Mouse (Mus musculus): ENCODE data around the gene Cog6. TPM values are rescaled to one million over a fixed set of nuclear protein-coding genes. Genes with fewer than 3 reads are reported as not detected.

The Cog6 gene
- total RNA-seq, 2 experiments from 2014 or later: 42.1 to 45.1 TPM

DNA sequence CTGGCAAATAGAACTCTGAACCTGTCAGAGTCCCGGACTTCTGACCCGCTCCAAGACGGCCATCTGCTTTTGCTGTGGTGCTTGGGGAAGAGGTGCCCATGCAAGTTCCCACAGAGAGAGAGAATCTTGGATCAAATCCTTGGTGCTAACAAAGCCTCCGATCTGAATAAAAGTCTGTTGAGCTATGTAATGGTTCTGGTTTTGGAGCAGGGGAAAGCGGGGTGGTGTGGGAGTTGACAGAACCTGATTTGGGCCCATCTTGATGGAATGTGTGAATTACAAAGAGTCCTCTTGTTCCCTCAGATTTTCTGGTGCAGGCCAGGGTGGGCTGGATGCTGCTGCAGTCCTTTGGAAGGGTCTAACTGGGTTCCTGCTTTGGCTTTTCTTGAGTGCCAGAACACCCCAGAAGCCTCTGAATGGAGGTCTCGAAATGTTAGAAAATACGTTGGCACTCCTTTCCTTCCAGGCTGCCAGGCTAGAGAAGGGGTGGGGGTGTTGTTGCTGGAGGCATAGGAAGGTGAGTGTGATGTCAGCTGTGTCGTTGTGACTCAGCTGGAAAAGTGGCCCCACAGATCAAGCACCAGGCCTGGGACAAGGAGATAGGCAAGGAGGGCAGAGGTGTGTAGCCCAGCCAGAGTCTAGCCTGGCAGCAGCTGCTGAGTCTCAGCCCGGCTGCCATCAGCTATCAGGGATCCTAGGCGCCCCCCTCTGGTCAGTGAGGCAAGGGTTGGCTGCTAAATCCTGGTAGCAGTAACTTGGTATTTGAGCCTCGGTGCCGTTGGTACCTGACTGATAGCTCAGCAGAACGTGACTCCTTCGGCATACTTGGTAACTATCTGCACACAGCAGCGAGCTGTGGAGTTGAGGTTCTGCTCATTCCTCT lies 42.1 kb downstream of the Cog6 start:
- peak overlapping the region; percentile 35; the same call in 1 of the 2 replicates for H3K27ac ChIP-seq
- DNase-seq: peak; percentile 90
- intact Hi-C loops (cut with DNase I): loop anchor here (2.0 to 10.0 kb wide), 2 partner anchors 130 to 714 kb away; no protein-coding TSS in a partner anchor
- H3K4me3 ChIP-seq: no peak overlapping the region
- TF ChIP-seq CTCF (IDR thresholded peaks at IDR 0.05): peak; percentile 85

DNA sequence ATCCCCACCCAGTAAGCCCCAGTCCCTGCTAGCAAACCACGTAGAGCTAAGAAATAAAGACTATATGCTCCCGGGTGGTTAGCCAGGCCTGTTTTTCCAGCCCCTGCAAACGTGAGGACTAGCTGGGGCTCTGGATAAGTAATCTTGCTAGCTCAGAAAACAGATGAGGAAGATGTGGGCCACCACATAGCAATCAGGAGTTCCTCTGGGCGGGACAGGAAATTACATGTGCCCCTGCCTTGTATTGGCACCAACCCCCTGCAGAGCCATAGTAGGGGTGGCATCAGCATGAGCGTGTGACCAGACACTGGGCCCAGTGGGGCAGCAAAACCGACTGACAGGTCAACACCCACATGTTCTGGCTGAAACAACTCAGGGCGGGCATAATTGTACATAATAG lies 44.1 kb downstream of the Cog6 start:
- no peak for DNase-seq
- no peak overlapping the region for H3K27ac ChIP-seq
- no peak for TF ChIP-seq CTCF (IDR thresholded peaks at IDR 0.05)
- intact Hi-C loops (cut with DNase I): loop anchor here (10.0 kb wide), 1 partner anchor 128 kb away; no protein-coding TSS in a partner anchor
- H3K4me3 ChIP-seq: no peak overlapping the region

DNA sequence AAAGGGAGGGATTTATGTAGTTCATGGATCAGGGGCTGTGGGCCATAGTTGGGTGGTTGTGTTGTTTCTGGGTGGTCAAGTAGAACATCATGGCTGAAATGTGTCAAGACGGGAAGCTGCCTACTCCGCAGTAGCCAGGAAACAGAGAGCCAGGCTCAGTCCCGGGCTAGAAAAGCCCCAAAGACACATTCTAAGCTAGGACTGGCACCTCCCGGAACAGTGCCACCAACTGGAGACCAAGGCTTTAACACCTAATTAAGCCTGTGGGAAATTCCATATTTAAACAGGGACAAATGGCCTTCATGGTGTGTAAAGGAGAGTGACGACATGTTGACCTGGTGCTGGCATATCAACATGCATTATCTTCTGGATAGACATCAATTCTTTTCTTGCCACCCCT lies 50.0 kb downstream of the Cog6 start:
- H3K4me3 ChIP-seq: no peak overlapping the region
- H3K27ac ChIP-seq: no peak overlapping the region
- TF ChIP-seq CTCF (IDR thresholded peaks at IDR 0.05): peak; percentile 16; the same call in 1 of the 2 replicates
- intact Hi-C loops (cut with DNase I): loop anchor here (5.0 to 10.0 kb wide), 2 partner anchors 35 to 192 kb away; no protein-coding TSS in a partner anchor
- no peak for DNase-seq

DNA sequence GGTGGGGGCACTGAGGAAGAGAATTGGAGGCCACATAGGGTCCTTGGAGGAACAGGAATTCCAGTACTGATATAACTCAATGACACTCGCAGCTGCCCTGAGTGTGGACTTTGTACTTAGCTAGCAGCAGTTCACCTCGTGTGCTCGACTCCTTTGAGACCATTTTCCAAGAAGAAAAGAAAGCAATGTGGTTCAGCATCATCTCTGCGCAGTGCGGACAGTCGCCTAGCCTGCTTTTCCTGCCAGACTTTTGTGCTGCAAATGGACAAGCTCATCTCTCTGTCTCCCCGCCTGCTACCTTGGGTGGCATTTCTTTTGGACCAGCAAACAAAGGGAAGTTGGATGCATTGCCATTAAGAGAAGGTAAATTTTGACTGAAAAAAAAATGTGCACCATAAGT lies 52.8 kb downstream of the Cog6 start:
- Histone ChIP-seq H3K27ac (no peak overlapping the region), H3K4me3 (no peak overlapping the region)
- intact Hi-C loops (cut with DNase I): loop anchor here (10.0 kb wide), 1 partner anchor 189 kb away; no protein-coding TSS in a partner anchor
- TF ChIP-seq CTCF (IDR thresholded peaks at IDR 0.05): no peak
- DNase-seq: no peak

DNA sequence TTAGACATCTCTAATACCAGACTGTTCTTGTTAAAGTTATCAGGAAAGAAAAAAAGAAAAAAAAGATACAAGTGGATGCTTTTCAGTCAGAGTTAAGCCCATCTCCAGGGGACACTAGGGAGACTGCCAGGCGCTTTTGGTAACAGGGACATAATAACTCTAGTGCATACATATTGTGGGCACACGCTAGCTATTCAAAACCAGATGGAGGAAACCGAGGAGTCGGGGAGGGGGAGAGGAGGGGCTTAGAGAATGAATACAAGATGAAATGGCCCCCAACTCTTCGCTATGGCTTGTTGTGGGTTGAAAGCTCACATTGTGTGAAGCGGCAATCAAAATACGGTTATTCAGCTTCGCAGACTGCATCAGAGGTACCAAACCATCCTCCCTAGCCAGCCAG lies 53.6 kb downstream of the Cog6 start:
- intact Hi-C loops (cut with DNase I): loop anchor here (10.0 kb wide), 1 partner anchor 189 kb away; no protein-coding TSS in a partner anchor
- no peak for DNase-seq

DNA sequence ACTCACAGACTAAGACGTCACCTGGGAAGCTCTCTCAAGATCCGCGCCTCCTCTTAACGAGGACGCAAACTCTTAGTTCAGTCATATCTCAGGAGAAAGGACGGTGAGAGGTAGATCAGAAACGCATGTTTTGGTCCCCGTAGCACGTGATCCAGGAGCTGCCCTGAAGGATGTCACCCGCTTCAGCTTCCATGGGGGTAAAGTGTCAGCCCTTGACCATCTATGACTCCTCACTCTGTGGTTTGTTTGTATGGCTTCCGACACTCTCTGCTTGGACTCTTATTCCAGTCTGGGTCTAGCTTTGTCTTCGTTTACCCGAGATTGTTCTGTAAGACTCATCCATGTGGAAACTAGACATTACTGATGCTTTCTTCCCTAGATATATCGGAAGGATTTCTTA lies 54.6 kb downstream of the Cog6 start:
- no peak for TF ChIP-seq CTCF (IDR thresholded peaks at IDR 0.05)
- intact Hi-C loops (cut with DNase I): loop anchor here (10.0 kb wide), 1 partner anchor 188 kb away; no protein-coding TSS in a partner anchor

More for the DNA sequence above, 53.6 kb downstream of the Cog6 start:
- no peak overlapping the region for H3K27ac ChIP-seq
- no peak for TF ChIP-seq CTCF (IDR thresholded peaks at IDR 0.05)
- H3K4me3 ChIP-seq: no peak overlapping the region

DNA sequence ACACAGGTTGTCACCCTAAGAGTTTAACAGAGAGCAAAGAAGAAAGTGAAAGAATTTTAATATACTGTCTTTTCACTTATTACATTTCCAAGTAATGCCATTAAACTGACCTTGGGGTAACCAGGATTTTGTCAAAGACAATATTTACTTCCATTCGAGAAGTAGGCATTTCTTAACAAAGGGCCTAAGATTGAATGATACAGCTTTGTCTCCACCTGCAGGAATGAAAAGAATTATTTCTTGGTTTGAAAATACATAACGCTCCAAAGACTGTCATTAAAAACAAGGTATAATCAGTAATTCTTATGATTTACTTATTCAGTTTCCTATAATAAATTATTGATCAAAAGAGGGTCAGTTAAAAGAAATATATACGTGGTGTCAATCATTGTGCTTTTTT lies 55.4 kb downstream of the Cog6 start:
- DNase-seq: no peak
- Histone ChIP-seq H3K4me3 (no peak overlapping the region), H3K27ac (no peak overlapping the region)
- intact Hi-C loops (cut with DNase I): loop anchor here (10.0 kb wide), 1 partner anchor 187 kb away; no protein-coding TSS in a partner anchor
- no peak; the same call in 1 of the 2 replicates for TF ChIP-seq CTCF (IDR thresholded peaks at IDR 0.05)

More for the DNA sequence above, 54.6 kb downstream of the Cog6 start:
- H3K27ac ChIP-seq: no peak overlapping the region
- DNase-seq: no peak
- H3K4me3 ChIP-seq: no peak overlapping the region

DNA sequence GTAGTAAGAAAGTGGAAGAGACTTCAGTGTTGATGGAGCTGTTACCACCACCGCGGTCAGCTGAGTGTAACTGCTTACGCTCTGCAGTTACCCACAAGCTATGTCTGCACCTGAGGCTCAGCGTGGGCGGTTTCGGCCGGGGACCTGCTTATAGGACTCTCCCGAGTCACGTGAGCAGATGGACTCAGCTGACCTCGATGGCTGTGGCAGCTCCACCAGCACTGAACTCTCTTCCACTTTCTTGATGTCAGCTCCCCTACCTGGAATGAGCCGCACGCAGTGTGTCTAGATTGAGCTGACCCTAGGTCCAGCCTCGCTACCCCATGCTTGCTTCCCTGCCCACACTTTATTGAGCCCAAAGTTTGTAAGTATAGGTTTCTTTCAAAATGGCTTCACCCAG lies 56.1 kb downstream of the Cog6 start:
- no peak overlapping the region for H3K27ac ChIP-seq
- no peak for TF ChIP-seq CTCF (IDR thresholded peaks at IDR 0.05)
- no peak for DNase-seq
- intact Hi-C loops (cut with DNase I): loop anchor here (10.0 kb wide), 1 partner anchor 186 kb away; no protein-coding TSS in a partner anchor
- no peak overlapping the region for H3K4me3 ChIP-seq

DNA sequence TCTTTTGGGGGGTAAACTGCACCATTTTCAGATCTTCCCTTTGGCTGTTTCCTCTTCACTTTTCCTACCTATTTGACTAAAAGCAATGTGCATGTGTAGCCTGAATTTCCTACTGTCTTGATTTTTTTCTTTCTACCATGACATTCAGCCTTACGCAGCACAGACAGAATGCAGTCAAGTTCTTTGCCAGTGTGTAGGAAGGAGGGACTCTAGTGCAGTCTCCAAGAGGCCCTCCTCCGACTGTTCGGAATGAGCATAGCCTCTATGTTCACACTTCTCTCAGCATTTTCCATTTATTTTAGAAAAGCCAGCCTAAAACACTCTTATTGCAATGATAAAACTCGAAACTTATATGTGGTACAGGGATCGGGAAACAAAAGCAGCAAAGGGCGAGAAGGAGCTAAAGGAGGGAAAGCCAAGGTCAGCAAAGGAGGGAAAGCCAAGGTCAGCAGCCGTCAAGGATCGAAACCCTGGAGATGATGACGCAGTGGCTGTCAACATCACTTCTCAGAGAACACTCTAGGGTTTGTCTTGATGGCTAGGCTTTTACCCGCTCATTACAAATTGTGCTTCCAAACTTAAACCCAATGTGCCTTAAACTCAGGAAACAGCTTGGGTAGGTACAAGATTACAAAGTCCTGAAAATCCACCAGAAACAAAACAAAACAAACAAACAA lies 58.5 kb downstream of the Cog6 start:
- TF ChIP-seq CTCF (IDR thresholded peaks at IDR 0.05): no peak
- no peak overlapping the region for H3K27ac ChIP-seq
- no peak for DNase-seq
- intact Hi-C loops (cut with DNase I): no loop called here
- H3K4me3 ChIP-seq: no peak overlapping the region

DNA sequence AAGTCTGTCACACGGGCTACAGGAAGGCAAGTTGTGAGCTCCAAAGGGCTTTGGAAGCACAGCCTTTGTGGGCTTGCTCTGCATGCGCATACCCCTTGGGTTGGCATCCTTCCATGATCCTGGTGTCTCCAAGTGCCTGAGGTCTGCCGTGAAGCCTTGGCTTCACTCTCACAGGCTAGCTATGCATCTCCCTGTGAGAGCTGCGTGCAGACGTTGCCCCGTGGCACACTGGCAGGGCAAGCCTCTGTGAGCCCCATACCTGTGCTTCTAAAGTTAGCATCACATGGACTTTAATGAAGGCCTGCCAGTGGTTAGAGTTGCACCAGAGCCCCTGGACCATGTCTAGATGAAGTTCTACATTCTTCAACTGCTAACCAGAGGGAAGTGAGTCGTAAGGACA lies 59.2 kb downstream of the Cog6 start:
- TF ChIP-seq CTCF (IDR thresholded peaks at IDR 0.05): no peak
- intact Hi-C loops (cut with DNase I): no loop called here
- no peak for DNase-seq
- no peak overlapping the region for H3K27ac ChIP-seq
- no peak overlapping the region for H3K4me3 ChIP-seq

DNA sequence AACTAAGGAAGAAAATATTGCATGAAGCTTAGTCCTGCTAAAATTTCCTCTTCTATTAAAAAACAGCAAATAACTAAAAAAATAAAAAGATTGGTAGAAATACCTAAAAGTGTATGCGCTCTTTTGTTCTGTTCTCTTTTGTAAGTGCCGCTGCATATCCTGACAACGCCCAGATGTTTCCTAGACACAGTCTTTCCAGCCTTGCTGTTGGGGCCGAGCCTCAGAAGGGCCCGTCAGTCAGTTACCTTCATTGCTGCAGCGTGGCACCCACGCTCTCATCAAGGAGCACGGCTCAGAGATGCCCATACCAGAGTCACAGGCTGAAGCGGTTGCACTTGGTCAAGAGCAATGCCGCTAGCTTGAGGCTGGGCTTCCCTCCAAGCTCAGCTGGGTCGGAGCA lies 60.8 kb downstream of the Cog6 start:
- TF ChIP-seq CTCF (IDR thresholded peaks at IDR 0.05): no peak
- intact Hi-C loops (cut with DNase I): no loop called here
- DNase-seq: no peak
- Histone ChIP-seq H3K4me3 (no peak overlapping the region), H3K27ac (peak overlapping the region; percentile 36; the same call in 1 of the 2 replicates)

DNA sequence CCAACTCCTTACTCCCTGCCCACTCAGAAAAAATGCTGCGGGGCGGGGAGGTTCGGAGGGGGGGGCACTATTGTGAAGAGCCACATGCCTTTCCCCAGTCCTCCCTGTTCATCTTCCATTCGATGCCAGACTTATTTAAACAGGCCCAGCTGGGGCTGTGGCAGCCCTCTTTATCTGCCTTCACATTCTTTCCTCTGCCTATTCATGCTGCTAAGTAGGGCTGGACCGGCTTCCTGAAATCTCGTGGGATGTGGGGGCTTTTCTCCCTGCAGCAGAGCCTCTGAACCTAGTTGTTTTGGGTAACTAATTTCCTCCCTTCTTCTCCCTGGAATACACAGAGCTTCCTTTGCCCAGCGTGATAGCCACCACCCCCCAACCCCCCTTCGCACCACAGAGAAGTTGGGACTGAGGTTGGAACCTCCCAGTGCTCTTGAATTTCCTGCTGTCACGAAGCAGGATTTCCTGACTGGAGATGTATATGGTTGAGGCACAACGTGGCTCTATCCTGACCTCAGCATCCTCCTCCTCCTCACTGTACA lies 61.5 kb downstream of the Cog6 start:
- Histone ChIP-seq H3K4me3 (no peak overlapping the region), H3K27ac (peak overlapping the region; percentile 67)
- no peak for DNase-seq
- intact Hi-C loops (cut with DNase I): no loop called here
- TF ChIP-seq CTCF (IDR thresholded peaks at IDR 0.05): no peak

Measured in gastrocnemius, adult 2 months (tissue).